Mouse (Mus musculus): ENCODE measurements around the gene Sorcs3. TPM values are rescaled to one million over a fixed set of nuclear protein-coding genes. Genes with fewer than 3 reads are reported as not detected.

The Sorcs3 gene
- polyA plus RNA-seq, 1 experiment from 2014 or later, result 17.4 TPM

DNA sequence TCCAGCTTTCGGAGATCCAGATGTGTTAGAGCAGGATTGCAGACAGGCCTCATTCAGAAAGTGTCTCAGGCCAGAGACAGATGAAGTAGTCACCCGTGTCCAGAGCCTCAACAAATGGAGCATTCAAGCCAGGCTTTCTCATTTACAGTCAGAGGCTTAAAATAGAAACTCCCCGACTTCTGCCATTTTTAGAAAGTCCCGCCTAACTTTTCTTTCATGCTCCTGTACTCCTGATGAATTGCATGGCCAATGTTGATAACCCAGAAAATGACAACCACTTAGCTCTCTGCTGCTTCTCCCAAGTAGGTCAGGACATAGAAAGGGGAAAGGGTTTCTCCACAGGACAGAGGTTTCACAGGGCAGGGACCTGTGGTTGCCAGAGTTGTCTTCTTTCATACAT, 261.6 kb downstream of the Sorcs3 start:
- H3K4me3 ChIP-seq (replicated peaks), result no peak overlapping the region
- ATAC-seq (ENCODE audit: low FRiP score), result no peak
- 83% methylated on average over 4 of the region's 4 CpGs for WGBS
- H3K4me1 ChIP-seq, result no peaks in the 10 kb centered on the region; the same call in 1 of the 2 replicates
- no peaks in the 10 kb centered on the region for H3K9me3 ChIP-seq (replicated peaks)
- H3K27me3 ChIP-seq (replicated peaks), result no peaks in the 10 kb centered on the region
- H3K4me2 ChIP-seq, result no peak overlapping the region
- no peak overlapping the region for H3K9ac ChIP-seq (replicated peaks)
- H3K36me3 ChIP-seq, result no peaks in the 10 kb centered on the region
- H3K27ac ChIP-seq (replicated peaks), result no peak overlapping the region

DNA sequence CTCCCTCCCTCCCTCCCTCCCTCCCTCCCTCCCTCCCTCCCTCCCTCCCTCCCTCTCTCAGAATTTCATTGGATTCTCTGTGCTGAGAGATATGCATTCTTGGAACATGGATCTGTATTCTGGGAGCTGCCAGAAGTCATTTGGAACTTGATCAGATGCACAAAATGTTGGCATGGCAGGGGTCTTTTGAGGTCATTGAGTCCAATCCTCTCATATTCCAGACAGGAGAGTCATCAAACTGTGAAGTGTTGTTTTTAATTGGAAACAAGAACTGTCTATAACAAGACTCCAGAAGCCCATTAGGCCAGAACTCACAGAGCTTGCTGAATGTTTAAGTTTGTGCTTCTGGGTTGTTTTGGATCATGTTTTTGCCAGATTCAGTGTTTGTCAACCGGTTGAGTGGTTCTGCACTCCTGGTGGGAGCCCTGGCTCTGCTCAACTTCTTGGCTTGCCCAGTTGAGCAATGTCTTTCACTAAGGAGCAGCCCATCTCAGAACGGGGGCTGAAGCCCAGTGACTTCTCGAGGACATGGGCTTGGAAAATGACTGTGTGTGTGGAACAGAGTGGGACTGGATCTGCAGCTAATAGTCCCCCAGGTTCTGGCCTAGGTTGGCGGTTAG, 264.1 kb downstream of the Sorcs3 start:
- WGBS, result 87% methylated on average over 4 of the region's 4 CpGs
- no peaks in the 10 kb centered on the region for H3K9me3 ChIP-seq (replicated peaks)
- no peak overlapping the region for H3K9ac ChIP-seq (replicated peaks)
- ATAC-seq (ENCODE audit: low FRiP score), result no peak
- H3K4me1 ChIP-seq, result peaks cover 5% of the 10 kb centered on the region; the same call in 1 of the 2 replicates
- no peak overlapping the region for H3K4me2 ChIP-seq
- no peaks in the 10 kb centered on the region for H3K36me3 ChIP-seq
- H3K4me3 ChIP-seq (replicated peaks), result no peak overlapping the region
- H3K27me3 ChIP-seq (replicated peaks), result no peaks in the 10 kb centered on the region
- no peak overlapping the region for H3K27ac ChIP-seq (replicated peaks)

DNA sequence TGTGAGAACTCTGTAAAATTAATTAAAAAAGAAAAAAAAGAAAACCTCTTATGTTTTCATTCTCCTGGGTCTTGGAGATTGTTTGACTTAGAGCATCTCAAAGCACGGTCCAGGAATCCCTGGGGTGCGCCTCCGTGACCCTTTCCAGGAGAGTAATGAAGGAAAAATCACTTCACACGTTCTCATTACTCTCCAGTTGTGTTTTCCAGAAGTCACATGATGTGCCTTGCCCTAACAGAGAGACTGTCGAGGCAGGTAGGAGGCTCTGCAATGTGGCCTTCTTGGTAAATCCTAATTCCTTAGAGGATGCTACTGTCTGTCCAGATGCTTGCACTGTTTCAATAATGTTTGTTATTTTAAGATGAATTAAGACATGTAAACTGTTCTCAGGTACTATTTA, 266.1 kb downstream of the Sorcs3 start:
- peaks cover 5% of the 10 kb centered on the region; the same call in 1 of the 2 replicates for H3K4me1 ChIP-seq
- H3K27ac ChIP-seq (replicated peaks), result no peak overlapping the region
- no peak for ATAC-seq (ENCODE audit: low FRiP score)
- whole genome bisulfite sequencing, result 68% methylated on average over 5 of the region's 5 CpGs
- H3K9ac ChIP-seq (replicated peaks), result no peak overlapping the region
- no peak overlapping the region for H3K4me2 ChIP-seq
- H3K27me3 ChIP-seq (replicated peaks), result no peaks in the 10 kb centered on the region
- no peaks in the 10 kb centered on the region for H3K36me3 ChIP-seq
- H3K9me3 ChIP-seq (replicated peaks), result no peaks in the 10 kb centered on the region
- no peak overlapping the region for H3K4me3 ChIP-seq (replicated peaks)

DNA sequence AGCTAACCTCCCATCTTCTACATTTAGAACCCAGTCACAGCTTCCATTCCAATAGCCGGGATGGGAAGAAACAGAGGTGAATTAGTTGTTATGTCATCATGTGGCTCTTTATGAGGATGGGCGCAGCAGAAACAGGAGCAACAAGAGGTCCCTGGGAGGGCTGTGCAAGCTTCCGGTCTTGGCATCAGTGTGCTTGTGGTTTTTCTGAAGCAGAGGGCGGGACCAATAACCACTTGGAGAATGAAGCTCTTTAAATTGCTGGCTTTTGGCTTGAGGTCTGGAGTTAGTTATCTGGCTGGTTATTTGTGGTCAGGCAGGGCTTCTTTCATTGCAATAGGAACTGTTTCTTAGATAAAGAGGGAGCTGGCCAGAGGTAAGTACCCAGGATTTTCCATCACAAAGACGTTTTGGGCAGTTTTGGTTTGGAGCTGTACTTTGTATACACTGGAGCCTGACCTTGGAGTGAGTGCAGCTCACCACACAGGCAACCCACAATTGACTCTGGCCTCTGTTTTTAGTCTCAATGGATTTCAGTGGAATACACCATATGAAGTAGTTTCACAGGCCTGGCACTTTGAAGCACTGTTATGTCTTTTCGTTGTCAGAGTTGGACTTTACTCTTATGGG, 270.1 kb downstream of the Sorcs3 start:
- H3K27ac ChIP-seq (replicated peaks), result no peak overlapping the region
- peaks cover 5% of the 10 kb centered on the region; the same call in 1 of the 2 replicates for H3K4me1 ChIP-seq
- no peak overlapping the region for H3K4me2 ChIP-seq
- H3K27me3 ChIP-seq (replicated peaks), result no peaks in the 10 kb centered on the region
- ATAC-seq (ENCODE audit: low FRiP score), result no peak
- H3K36me3 ChIP-seq, result no peaks in the 10 kb centered on the region
- no peak overlapping the region for H3K4me3 ChIP-seq (replicated peaks)
- no peak overlapping the region for H3K9ac ChIP-seq (replicated peaks)
- 77% methylated on average over 6 of the region's 6 CpGs for WGBS
- no peaks in the 10 kb centered on the region for H3K9me3 ChIP-seq (replicated peaks)

DNA sequence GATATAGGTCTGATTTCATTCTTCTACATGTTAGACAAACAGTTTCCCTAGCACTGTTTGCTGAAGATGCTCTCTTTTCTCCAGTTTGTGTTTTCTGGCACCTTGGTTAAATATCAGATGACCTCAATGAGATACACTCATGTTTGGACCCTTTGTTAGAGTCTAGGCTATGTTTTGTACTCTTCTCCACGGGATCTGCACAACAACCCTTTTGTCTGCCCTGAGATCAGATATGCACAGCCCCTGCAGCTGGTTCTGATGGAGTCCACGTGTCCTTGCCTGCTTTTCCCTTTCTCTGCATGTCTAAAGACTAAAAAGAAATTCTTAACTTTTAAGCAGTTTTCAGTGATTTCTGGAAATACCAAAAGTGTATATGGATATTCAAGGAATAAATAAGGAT, 273.0 kb downstream of the Sorcs3 start:
- Histone ChIP-seq H3K4me2 (no peak overlapping the region), H3K9ac (replicated peaks) (no peak overlapping the region), H3K4me1 (peaks cover 15% of the 10 kb centered on the region), H3K27ac (replicated peaks) (no peak overlapping the region), H3K9me3 (replicated peaks) (no peaks in the 10 kb centered on the region), H3K36me3 (no peaks in the 10 kb centered on the region), H3K27me3 (replicated peaks) (no peaks in the 10 kb centered on the region), H3K4me3 (replicated peaks) (no peak overlapping the region)
- no peak for ATAC-seq (ENCODE audit: low FRiP score)
- WGBS, result 47% methylated on average over 2 of the region's 2 CpGs

DNA sequence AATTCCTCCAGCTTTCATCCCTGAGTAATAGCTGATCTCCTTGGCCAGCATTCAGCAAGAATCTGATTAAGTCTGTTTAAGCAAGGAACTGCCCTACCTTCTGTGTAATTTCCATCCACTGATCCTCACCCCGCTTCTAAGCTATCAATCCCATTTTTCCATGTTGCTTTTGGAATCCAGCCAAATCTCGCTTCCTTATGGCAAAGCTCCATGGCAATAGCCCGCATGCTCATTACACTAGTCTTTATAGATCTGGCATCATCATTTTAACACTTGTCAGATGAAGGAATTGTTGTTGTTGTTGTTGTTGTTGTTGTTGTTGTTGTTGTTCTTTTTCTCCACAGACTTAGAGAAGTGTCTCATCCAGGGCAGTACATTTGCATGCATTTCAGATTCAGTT, 277.1 kb downstream of the Sorcs3 start:
- Histone ChIP-seq H3K4me1 (peaks cover 10% of the 10 kb centered on the region), H3K36me3 (no peaks in the 10 kb centered on the region), H3K4me2 (no peak overlapping the region), H3K27ac (replicated peaks) (no peak overlapping the region), H3K9me3 (replicated peaks) (no peaks in the 10 kb centered on the region), H3K27me3 (replicated peaks) (no peaks in the 10 kb centered on the region), H3K9ac (replicated peaks) (no peak overlapping the region), H3K4me3 (replicated peaks) (no peak overlapping the region)
- WGBS, result 36% methylated on average over 3 of the region's 3 CpGs
- no peak for ATAC-seq (ENCODE audit: low FRiP score)

DNA sequence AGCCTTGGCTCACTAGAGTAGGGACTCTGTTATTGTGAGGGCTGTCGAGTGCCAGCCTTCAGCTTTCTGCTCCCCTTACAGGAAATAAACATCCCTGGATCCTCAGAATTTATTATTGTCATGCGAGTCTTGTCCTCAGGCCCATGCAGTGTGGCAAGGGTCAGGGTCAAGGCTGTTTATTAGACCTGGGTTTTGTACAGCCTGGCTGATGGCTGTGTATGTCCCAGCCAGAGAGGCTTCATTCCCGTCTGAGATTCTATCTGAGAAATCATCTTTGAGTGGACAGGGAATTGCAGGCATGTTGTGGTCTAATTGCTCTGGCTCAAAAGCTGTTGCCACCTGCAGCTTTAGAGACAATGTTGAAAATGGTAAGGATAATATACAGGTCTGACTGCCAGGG, 285.3 kb downstream of the Sorcs3 start:
- WGBS, result 55% methylated on average over 3 of the region's 3 CpGs
- no peak overlapping the region for H3K27ac ChIP-seq (replicated peaks)
- no peak overlapping the region for H3K4me3 ChIP-seq (replicated peaks)
- 0 out of 2 replicates have a peak overlapping the region, but pooled peaks have one; percentile 17 for H3K9ac ChIP-seq (replicated peaks)
- no peaks in the 10 kb centered on the region for H3K27me3 ChIP-seq (replicated peaks)
- no peaks in the 10 kb centered on the region for H3K4me1 ChIP-seq
- no peak overlapping the region for H3K4me2 ChIP-seq
- no peak for ATAC-seq (ENCODE audit: low FRiP score)
- H3K36me3 ChIP-seq, result no peaks in the 10 kb centered on the region
- no peaks in the 10 kb centered on the region for H3K9me3 ChIP-seq (replicated peaks)

DNA sequence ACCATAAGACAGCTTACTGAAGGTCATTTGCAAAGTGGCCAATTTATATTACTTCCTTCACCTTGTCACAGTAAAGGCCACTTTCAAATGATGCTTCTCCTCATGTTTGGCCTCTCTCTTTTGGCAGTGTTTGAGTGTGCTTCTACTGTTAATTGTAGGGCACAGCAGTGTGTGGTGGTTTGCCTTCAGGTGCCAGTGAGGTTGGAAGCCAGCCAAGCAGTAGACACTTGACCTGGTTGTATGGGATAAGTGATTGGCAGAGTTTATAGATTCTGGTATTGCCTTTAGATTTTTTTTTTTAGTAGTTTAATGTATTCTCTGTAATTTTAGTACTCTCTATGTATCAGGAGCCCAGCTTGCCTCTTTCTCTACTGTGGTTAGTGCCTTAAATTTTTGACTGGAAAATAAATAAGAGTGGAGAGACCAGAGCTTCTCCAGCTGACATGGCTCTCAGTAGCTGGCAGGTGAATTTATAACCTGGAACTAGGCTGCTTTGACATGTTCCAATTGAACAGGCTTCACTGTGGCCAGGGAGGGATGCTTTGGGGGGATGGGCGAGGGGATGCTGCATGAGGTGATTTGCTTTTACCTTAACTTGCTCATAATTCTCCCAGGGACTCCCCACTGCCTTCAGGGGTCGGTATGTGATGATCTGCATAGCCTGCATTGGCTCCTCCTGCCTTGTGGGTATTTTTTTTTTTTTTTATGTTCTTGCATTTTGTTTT, 298.2 kb downstream of the Sorcs3 start:
- 63% methylated on average over 2 of the region's 2 CpGs for WGBS
- Histone ChIP-seq H3K4me2 (no peak overlapping the region), H3K27ac (replicated peaks) (no peak overlapping the region), H3K4me3 (replicated peaks) (no peak overlapping the region), H3K9me3 (replicated peaks) (no peaks in the 10 kb centered on the region), H3K36me3 (no peaks in the 10 kb centered on the region), H3K4me1 (0 out of 2 replicates have a peak, but pooled peaks cover 3% of the 10 kb centered on the region), H3K27me3 (replicated peaks) (no peaks in the 10 kb centered on the region), H3K9ac (replicated peaks) (no peak overlapping the region)
- ATAC-seq (ENCODE audit: low FRiP score), result no peak

DNA sequence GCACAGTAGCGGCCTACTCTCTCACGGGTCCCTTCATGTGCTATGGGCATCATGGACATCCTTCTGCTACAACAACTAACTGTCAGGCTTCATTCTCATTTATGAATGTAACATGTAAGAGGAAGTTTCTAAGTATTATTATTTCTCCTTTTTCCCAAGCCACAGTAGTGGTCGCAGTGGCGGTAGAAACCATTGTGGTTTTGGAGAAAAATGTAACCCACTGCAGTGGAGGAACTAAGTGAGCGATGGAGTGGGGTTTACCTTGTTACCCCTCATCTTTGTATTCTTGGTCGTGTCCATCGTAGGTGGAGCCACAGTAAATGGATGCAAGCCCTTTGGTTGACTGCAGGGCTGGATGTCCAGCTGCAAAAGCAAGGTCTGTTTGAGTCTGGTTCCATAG, 318.0 kb downstream of the Sorcs3 start:
- H3K27ac ChIP-seq (replicated peaks), result no peak overlapping the region
- no peak overlapping the region for H3K4me2 ChIP-seq
- no peak overlapping the region for H3K9ac ChIP-seq (replicated peaks)
- H3K36me3 ChIP-seq, result no peaks in the 10 kb centered on the region
- no peak for ATAC-seq (ENCODE audit: low FRiP score)
- 90% methylated on average over 7 of the region's 7 CpGs for WGBS
- H3K4me3 ChIP-seq (replicated peaks), result no peak overlapping the region
- H3K27me3 ChIP-seq (replicated peaks), result no peaks in the 10 kb centered on the region
- no peaks in the 10 kb centered on the region for H3K9me3 ChIP-seq (replicated peaks)
- peaks cover 10% of the 10 kb centered on the region for H3K4me1 ChIP-seq

DNA sequence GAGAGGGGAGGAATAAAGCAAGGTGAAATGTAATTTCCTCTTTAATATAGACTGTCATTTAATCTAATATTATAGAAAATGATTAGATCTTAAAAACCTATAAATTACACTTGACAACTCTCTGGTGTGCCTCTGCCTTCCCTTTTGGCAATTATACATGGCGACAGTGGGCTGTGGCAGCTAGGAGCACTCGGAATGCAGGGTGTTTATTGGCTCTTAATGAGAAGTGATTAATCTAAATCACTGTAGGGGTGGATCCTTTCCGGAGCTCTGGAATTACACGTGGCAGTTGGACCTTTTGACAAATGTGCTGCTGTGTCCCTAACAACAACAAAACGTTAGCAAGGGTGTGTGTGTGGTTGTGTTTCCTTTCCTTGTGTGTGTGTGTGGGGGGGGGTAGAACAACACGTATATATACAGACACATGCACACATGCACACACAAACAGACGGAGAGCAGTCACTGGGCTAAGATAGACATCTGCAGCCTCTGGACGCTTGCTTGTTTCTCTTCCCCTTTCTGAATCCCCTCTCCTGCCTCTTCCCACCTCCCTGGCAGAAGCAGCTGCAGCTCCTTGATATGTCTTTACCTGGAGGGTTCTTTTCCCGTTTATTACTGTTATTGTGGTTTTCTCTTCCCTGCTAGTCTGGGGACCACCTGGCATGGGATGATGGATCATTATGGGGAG, 318.8 kb downstream of the Sorcs3 start:
- Histone ChIP-seq H3K27me3 (replicated peaks) (no peaks in the 10 kb centered on the region), H3K27ac (replicated peaks) (no peak overlapping the region), H3K4me3 (replicated peaks) (no peak overlapping the region), H3K9me3 (replicated peaks) (no peaks in the 10 kb centered on the region), H3K36me3 (no peaks in the 10 kb centered on the region), H3K9ac (replicated peaks) (no peak overlapping the region), H3K4me1 (peaks cover 10% of the 10 kb centered on the region), H3K4me2 (no peak overlapping the region)
- 24% methylated on average over 9 of the region's 9 CpGs for WGBS
- ATAC-seq (ENCODE audit: low FRiP score), result no peak; the same call in 1 of the 2 replicates

DNA sequence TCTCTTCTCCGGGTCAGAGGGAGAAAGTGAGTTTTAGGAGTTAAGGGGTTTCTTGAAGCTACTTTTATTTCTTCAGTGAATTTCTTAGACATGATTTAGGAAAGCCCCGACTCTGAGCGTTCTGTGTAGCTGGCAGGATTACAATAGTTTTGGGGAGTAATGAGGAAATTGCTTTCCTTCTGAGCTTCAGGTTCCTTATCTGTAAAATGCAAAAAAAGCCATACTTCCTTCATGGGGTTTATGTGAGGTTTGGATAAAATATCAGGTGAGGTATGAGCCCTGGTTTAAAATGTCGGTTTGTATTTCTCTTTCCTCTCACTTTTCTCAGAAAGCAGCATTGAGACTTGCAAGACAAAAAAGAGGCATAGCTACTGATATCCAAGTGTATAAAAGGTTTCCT, 327.8 kb downstream of the Sorcs3 start:
- ATAC-seq (ENCODE audit: low FRiP score), result no peak
- no peaks in the 10 kb centered on the region for H3K9me3 ChIP-seq (replicated peaks)
- H3K4me1 ChIP-seq, result no peaks in the 10 kb centered on the region
- WGBS, result 88% methylated on average over 4 of the region's 4 CpGs
- no peak overlapping the region for H3K4me2 ChIP-seq
- H3K36me3 ChIP-seq, result no peaks in the 10 kb centered on the region
- H3K4me3 ChIP-seq (replicated peaks), result no peak overlapping the region
- no peak overlapping the region for H3K9ac ChIP-seq (replicated peaks)
- no peak overlapping the region for H3K27ac ChIP-seq (replicated peaks)
- no peaks in the 10 kb centered on the region for H3K27me3 ChIP-seq (replicated peaks)

All from neural tube, embryonic 15.5 days (tissue).